Mouse (Mus musculus) retina, postnatal 1 day (tissue): ENCODE measurements around the gene Dnm3.
"Not testable (repeated sequence)": the region's sequence is repeated elsewhere in the genome, so short reads cannot be mapped to it uniquely, and the experiment has no call there.

Experiments
- DNase-seq: peaks from one replicate; pipeline ENCODE4 v3.0.0-alpha.2; 2012

Dnm3 gene

GRCm38 (mm10) chr1:162425930-162426478 is 51.8 kb downstream of the Dnm3 start:
- peak; percentile 91 for DNase-seq

- no peak for DNase-seq
These were observed 55.0 kb downstream of the Dnm3 start for GRCm38 (mm10) chr1:162422826-162423225.

- DNase-seq, result no peak
These were observed 64.0 kb downstream of the Dnm3 start for GRCm38 (mm10) chr1:162413791-162414190.

GRCm38 (mm10) chr1:162412787-162413429 is 64.9 kb downstream of the Dnm3 start:
- no peak for DNase-seq

GRCm38 (mm10) chr1:162410207-162410965 is 67.4 kb downstream of the Dnm3 start:
- DNase-seq, result peak; percentile 70

GRCm38 (mm10) chr1:162394549-162394948 is 83.3 kb downstream of the Dnm3 start:
- no peak for DNase-seq

GRCm38 (mm10) chr1:162388442-162389165 is 89.2 kb downstream of the Dnm3 start:
- no peak for DNase-seq

- DNase-seq, result not testable (repeated sequence)
These were observed 104.8 kb downstream of the Dnm3 start for GRCm38 (mm10) chr1:162373068-162373467.

- DNase-seq, result no peak
These were observed 108.1 kb downstream of the Dnm3 start for GRCm38 (mm10) chr1:162369726-162370125.

- peak; percentile 63 for DNase-seq
These were observed 115.9 kb downstream of the Dnm3 start for GRCm38 (mm10) chr1:162361978-162362377.

GRCm38 (mm10) chr1:162359270-162359669 is 118.6 kb downstream of the Dnm3 start:
- DNase-seq, result peak; percentile 81

GRCm38 (mm10) chr1:162358036-162358435 is 119.8 kb downstream of the Dnm3 start:
- DNase-seq, result peak; percentile 76

GRCm38 (mm10) chr1:162356481-162356880 is 121.4 kb downstream of the Dnm3 start:
- no peak for DNase-seq

- DNase-seq, result no peak
These were observed 123.1 kb downstream of the Dnm3 start for GRCm38 (mm10) chr1:162354780-162355179.

GRCm38 (mm10) chr1:162353831-162354230 is 124.0 kb downstream of the Dnm3 start:
- DNase-seq, result peak; percentile 24

GRCm38 (mm10) chr1:162349306-162349705 is 128.5 kb downstream of the Dnm3 start:
- peak; percentile 47 for DNase-seq

- no peak for DNase-seq
These were observed 131.3 kb downstream of the Dnm3 start for GRCm38 (mm10) chr1:162346456-162347011.

GRCm38 (mm10) chr1:162337170-162337569 is 140.7 kb downstream of the Dnm3 start:
- DNase-seq, result no peak

GRCm38 (mm10) chr1:162336640-162337039 is 141.2 kb downstream of the Dnm3 start:
- peak; percentile 66 for DNase-seq

GRCm38 (mm10) chr1:162336224-162336623 is 141.6 kb downstream of the Dnm3 start:
- DNase-seq, result no peak

GRCm38 (mm10) chr1:162328673-162329072 is 149.2 kb downstream of the Dnm3 start:
- DNase-seq, result no peak

- DNase-seq, result no peak
These were observed 150.2 kb downstream of the Dnm3 start for GRCm38 (mm10) chr1:162327631-162328030.

- DNase-seq, result peak; percentile 51
These were observed 153.4 kb downstream of the Dnm3 start for GRCm38 (mm10) chr1:162324412-162324811.
